Mouse (Mus musculus): ENCODE results near the gene Ak8. TPM values are rescaled to one million over a fixed set of nuclear protein-coding genes. Genes with fewer than 3 reads are reported as not detected.

The Ak8 gene
- polyA plus RNA-seq, 3 experiments from 2014 or later = not detected

Other genes starting within 250 kb of the Ak8 start
- gene 1700007K13Rik, start 233.8 kb upstream of the Ak8 start, polyA plus RNA-seq (2017; shearing (Covaris generic)) = under 1 TPM in 1 of 3 experiments, not detected in 2; 0.52 TPM
- 10 to 100 TPM; 17.7 to 22.1 (median 19.3) TPM for gene Mrps2, start 232.1 kb upstream of the Ak8 start, polyA plus RNA-seq (2017; shearing (Covaris generic))
- not detected for gene Gbgt1, start 203.3 kb upstream of the Ak8 start, polyA plus RNA-seq (2017; shearing (Covaris generic))
- gene Gm10134, start 194.1 kb upstream of the Ak8 start, polyA plus RNA-seq (2017; shearing (Covaris generic)) = not detected
- gene Ralgds, start 187.0 kb upstream of the Ak8 start, polyA plus RNA-seq (2017; shearing (Covaris generic)) = 1 to 10 TPM; 5.7 to 7.5 (median 5.9) TPM
- not detected for gene Cel, start 136.8 kb upstream of the Ak8 start, polyA plus RNA-seq (2017; shearing (Covaris generic))
- gene Gtf3c5, start 116.4 kb upstream of the Ak8 start, polyA plus RNA-seq (2017; shearing (Covaris generic)) = 10 to 100 TPM; 11.3 to 17.4 (median 16.2) TPM
- gene Gfi1b, start 78.2 kb upstream of the Ak8 start, polyA plus RNA-seq (2017; shearing (Covaris generic)) = not detected
- gene Tsc1, start 58.9 kb upstream of the Ak8 start, polyA plus RNA-seq (2017; shearing (Covaris generic)) = 10 to 100 TPM; 11.8 to 24.1 (median 20.5) TPM
- gene Spaca9, start 437 bp upstream of the Ak8 start, polyA plus RNA-seq (2017; shearing (Covaris generic)) = 1 to 10 TPM in 1 of 3 experiments, not detected in 2; 1.1 TPM
- 1 to 10 TPM; 1.5 to 3.1 (median 1.9) TPM for gene Gtf3c4, start 140.2 kb downstream of the Ak8 start, polyA plus RNA-seq (2017; shearing (Covaris generic))
- 10 to 100 TPM; 11.2 to 17.9 (median 11.8) TPM for gene Ddx31, start 140.2 kb downstream of the Ak8 start, polyA plus RNA-seq (2017; shearing (Covaris generic))
- gene Barhl1, start 216.5 kb downstream of the Ak8 start, polyA plus RNA-seq (2017; shearing (Covaris generic)) = not detected

Measured in inflammation-experienced regulatory T-cells, adult 6 months (primary cell).